Mouse (Mus musculus): Measurements from ENCODE around the gene Mgat4a. TPM values are rescaled to one million over a fixed set of nuclear protein-coding genes. Genes with fewer than 3 reads are reported as not detected.

Gene Mgat4a
- polyA plus RNA-seq (2012; rRNA removed) = 16.6 and 17.0 TPM in 2 replicates

- Histone ChIP-seq H3K4me1 (ENCODE audit: control insufficient read depth, insufficient read depth, low read length) (peaks cover 1% of the 10 kb centered on the region; the same call in 1 of the 2 replicates), H3K27ac (ENCODE audit: insufficient read depth, low read length) (peak within 1 kb of the TSS; percentile 67), H3K4me3 (ENCODE audit: insufficient read depth, low read length) (peak within 1 kb of the TSS; percentile 74)
- TF ChIP-seq POLR2A (IDR thresholded peaks at IDR 0.05; ENCODE audit: extremely low read depth, insufficient read depth, low read length) = peak; percentile 96
- no peak for TF ChIP-seq CTCF (IDR thresholded peaks at IDR 0.05; ENCODE audit: extremely low read depth, insufficient read depth, low read length)
Observed at GRCm38 (mm10) chr1:37540810-37541658, at the start of gene Mgat4a. Gene Mgat4a, minus strand, starts transcription at chr1:37541016.

GRCm38 (mm10) chr1:37585809-37586480 lies 45.1 kb upstream of the Mgat4a start:
- Histone ChIP-seq H3K4me1 (ENCODE audit: control insufficient read depth, insufficient read depth, low read length) (peaks cover 5% of the 10 kb centered on the region), H3K4me3 (ENCODE audit: insufficient read depth, low read length) (no peak overlapping the region), H3K27ac (ENCODE audit: insufficient read depth, low read length) (no peak overlapping the region)
- TF ChIP-seq POLR2A (IDR thresholded peaks at IDR 0.05; ENCODE audit: extremely low read depth, insufficient read depth, low read length) = no peak
- no peak for TF ChIP-seq CTCF (IDR thresholded peaks at IDR 0.05; ENCODE audit: extremely low read depth, insufficient read depth, low read length)

DNA sequence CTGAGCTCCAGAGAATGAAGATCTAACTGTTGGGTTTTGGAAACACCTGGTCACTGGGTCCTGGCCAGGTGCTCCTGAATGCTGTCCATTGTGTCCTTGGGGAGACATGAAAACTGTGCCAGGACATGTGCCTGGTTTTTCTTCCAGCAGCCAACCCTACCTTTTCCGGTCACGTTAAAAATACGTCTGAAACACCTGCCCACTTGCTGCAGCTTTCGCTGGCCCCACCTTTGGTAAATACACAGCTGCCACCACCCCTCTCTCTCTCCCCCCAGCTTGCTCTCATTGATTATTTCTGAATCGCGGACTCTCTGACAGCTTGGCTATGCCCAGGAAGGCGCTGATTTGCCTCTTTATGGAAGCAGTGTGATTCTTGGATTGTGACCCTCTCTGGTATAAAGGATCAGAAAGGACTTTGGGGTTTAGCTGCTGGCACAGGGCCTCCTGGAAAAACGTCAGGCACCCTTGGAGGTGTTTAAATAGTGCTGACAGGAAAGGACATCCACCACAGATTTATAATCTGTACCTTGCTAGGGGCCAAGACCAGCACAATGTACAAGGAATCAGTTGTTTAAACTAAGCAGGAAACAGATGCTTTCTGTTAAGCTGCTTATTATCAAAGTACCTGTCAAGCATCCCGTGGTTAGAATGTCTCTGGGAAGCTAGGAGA lies 43.1 kb upstream of the Mgat4a start:
- Histone ChIP-seq H3K4me1 (ENCODE audit: control insufficient read depth, insufficient read depth, low read length) (peaks cover 5% of the 10 kb centered on the region), H3K27ac (ENCODE audit: insufficient read depth, low read length) (no peak overlapping the region)
- TF ChIP-seq CTCF (IDR thresholded peaks at IDR 0.05; ENCODE audit: extremely low read depth, insufficient read depth, low read length) (no peak), POLR2A (IDR thresholded peaks at IDR 0.05; ENCODE audit: extremely low read depth, insufficient read depth, low read length) (no peak)

GRCm38 (mm10) chr1:37583167-37583566 lies 42.4 kb upstream of the Mgat4a start:
- Histone ChIP-seq H3K27ac (ENCODE audit: insufficient read depth, low read length) (no peak overlapping the region), H3K4me3 (ENCODE audit: insufficient read depth, low read length) (no peak overlapping the region), H3K4me1 (ENCODE audit: control insufficient read depth, insufficient read depth, low read length) (peaks cover 5% of the 10 kb centered on the region)
- TF ChIP-seq CTCF (IDR thresholded peaks at IDR 0.05; ENCODE audit: extremely low read depth, insufficient read depth, low read length) (no peak), POLR2A (IDR thresholded peaks at IDR 0.05; ENCODE audit: extremely low read depth, insufficient read depth, low read length) (no peak)

More for the DNA sequence above, 43.1 kb upstream of the Mgat4a start:
- no peak overlapping the region for H3K4me3 ChIP-seq (ENCODE audit: insufficient read depth, low read length)

DNA sequence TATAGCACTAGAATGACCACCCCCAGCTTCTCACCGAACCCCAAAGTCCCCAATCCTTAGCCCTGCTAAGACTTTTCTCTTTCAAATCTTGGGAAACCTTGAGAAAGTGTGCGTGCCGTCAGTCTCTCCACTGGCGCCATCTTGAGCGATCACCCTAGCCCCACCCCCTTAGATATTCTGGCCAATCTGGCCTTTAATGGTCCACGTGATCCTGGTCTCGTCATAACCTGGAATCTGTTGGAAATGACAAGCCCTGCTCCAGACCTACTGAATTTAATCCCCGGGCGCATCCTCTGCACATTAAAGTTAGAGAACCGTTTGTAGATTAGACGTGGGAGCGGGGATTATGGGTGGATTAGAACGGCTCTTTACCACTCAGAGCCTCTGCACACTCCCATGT lies 38.9 kb upstream of the Mgat4a start:
- Histone ChIP-seq H3K4me3 (ENCODE audit: insufficient read depth, low read length) (no peak overlapping the region), H3K4me1 (ENCODE audit: control insufficient read depth, insufficient read depth, low read length) (no peaks in the 10 kb centered on the region), H3K27ac (ENCODE audit: insufficient read depth, low read length) (no peak overlapping the region)
- no peak for TF ChIP-seq POLR2A (IDR thresholded peaks at IDR 0.05; ENCODE audit: extremely low read depth, insufficient read depth, low read length)
- TF ChIP-seq CTCF (IDR thresholded peaks at IDR 0.05; ENCODE audit: extremely low read depth, insufficient read depth, low read length) = no peak

DNA sequence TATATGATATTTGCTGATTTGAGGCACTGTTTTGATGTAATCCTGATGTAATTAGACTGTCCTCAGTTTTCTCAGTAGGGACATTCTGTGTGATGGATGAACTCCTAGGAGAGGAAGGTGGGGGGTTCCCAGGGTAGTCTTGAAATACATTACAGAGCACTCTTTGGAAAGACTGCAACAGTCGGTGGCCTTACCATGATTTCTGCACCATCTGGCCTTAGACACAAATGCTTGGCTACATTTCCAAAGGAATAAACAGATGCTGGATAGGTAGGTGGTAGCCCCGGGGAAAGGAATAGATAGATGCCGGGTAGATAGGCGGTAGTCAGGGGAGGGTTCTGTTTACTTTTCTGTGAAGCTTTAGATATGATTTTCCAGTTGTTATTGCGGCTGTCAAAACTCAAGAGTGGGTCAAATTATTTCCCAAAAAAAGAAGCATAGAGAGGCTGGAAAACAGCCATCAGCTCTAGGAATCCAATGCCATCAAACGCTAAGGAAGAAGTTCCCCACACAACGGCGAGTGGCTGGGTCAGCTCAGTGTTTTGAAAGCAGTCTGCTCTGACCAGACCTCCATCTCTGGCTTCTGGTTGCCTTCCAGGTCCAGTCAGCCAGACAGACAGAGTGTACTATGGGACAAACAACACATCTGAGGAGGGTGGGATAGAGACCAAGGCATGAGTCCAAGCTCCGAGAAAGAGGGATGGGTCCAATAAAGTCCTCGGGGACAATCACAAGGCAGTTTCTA lies 31.9 kb upstream of the Mgat4a start:
- Histone ChIP-seq H3K27ac (ENCODE audit: insufficient read depth, low read length) (no peak overlapping the region), H3K4me3 (ENCODE audit: insufficient read depth, low read length) (no peak overlapping the region), H3K4me1 (ENCODE audit: control insufficient read depth, insufficient read depth, low read length) (no peaks in the 10 kb centered on the region)
- TF ChIP-seq CTCF (IDR thresholded peaks at IDR 0.05; ENCODE audit: extremely low read depth, insufficient read depth, low read length) (no peak), POLR2A (IDR thresholded peaks at IDR 0.05; ENCODE audit: extremely low read depth, insufficient read depth, low read length) (no peak)

DNA sequence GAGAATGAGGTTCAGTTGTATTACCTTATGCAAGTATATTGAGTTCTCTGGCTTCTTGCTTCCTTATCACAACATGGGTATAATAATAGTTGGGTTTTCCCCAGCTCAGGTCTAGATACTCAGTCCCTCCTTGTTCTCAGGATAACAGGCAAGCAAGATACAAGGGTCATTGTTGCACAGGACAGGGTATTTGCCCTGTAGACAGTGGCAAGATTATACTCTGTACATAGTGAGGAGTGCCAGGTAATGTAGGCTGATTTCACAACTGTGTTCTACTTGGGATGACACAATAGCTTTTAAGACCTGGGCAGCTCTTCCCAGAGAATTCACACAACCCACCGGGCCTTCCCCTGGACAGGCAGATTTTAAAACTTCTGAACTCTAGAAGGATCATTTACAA lies 27.6 kb upstream of the Mgat4a start:
- H3K27ac ChIP-seq (ENCODE audit: insufficient read depth, low read length) = no peak overlapping the region
- no peak overlapping the region for H3K4me3 ChIP-seq (ENCODE audit: insufficient read depth, low read length)
- H3K4me1 ChIP-seq (ENCODE audit: control insufficient read depth, insufficient read depth, low read length) = no peaks in the 10 kb centered on the region
- TF ChIP-seq CTCF (IDR thresholded peaks at IDR 0.05; ENCODE audit: extremely low read depth, insufficient read depth, low read length) (no peak), POLR2A (IDR thresholded peaks at IDR 0.05; ENCODE audit: extremely low read depth, insufficient read depth, low read length) (no peak)

GRCm38 (mm10) chr1:37566754-37567153 lies 25.9 kb upstream of the Mgat4a start:
- no peak overlapping the region for H3K4me3 ChIP-seq (ENCODE audit: insufficient read depth, low read length)
- TF ChIP-seq CTCF (IDR thresholded peaks at IDR 0.05; ENCODE audit: extremely low read depth, insufficient read depth, low read length) = no peak
- no peak for TF ChIP-seq POLR2A (IDR thresholded peaks at IDR 0.05; ENCODE audit: extremely low read depth, insufficient read depth, low read length)

GRCm38 (mm10) chr1:37566344-37566743 lies 25.5 kb upstream of the Mgat4a start:
- Histone ChIP-seq H3K27ac (ENCODE audit: insufficient read depth, low read length) (no peak overlapping the region), H3K4me1 (ENCODE audit: control insufficient read depth, insufficient read depth, low read length) (no peaks in the 10 kb centered on the region), H3K4me3 (ENCODE audit: insufficient read depth, low read length) (no peak overlapping the region)
- TF ChIP-seq POLR2A (IDR thresholded peaks at IDR 0.05; ENCODE audit: extremely low read depth, insufficient read depth, low read length) (no peak), CTCF (IDR thresholded peaks at IDR 0.05; ENCODE audit: extremely low read depth, insufficient read depth, low read length) (no peak)

More at GRCm38 (mm10) chr1:37566754-37567153, 25.9 kb upstream of the Mgat4a start:
- no peaks in the 10 kb centered on the region for H3K4me1 ChIP-seq (ENCODE audit: control insufficient read depth, insufficient read depth, low read length)
- no peak overlapping the region for H3K27ac ChIP-seq (ENCODE audit: insufficient read depth, low read length)
